ENCODE assay signal across 25 mouse cellular contexts in genomic region chr7:115726776-115727175, GRCm38 (mm10).
"Had no signal": no experiment of that assay in that cellular context is flagged by ENCODE, and none has a peak within 500 bp of the region (broad histone marks: within the 10 kb centered on the region; RNA-seq: fewer than 3 reads in every experiment).

No protein-coding gene starts in this region.

- H3K4me1 ChIP-seq: hindbrain, embryonic 15.5 days; limb, embryonic 15.5 days; liver, embryonic 12.5 days had no signal

- H3K36me3 ChIP-seq: heart, embryonic 13.5 days; heart, embryonic 15.5 days; hindbrain, embryonic 13.5 days; hindbrain, embryonic 15.5 days; limb, embryonic 13.5 days; limb, embryonic 15.5 days had no signal

- H3K27ac ChIP-seq: heart, adult 2 months; heart, embryonic 13.5 days; heart, embryonic 15.5 days; hindbrain, embryonic 13.5 days; hindbrain, embryonic 15.5 days; hindbrain, postnatal 0 days; limb, embryonic 13.5 days; limb, embryonic 15.5 days; liver, embryonic 12.5 days; liver, embryonic 14.5 days had no signal

- H3K9ac ChIP-seq: forebrain, postnatal 0 days; heart, embryonic 13.5 days; heart, embryonic 15.5 days; hindbrain, embryonic 13.5 days; hindbrain, embryonic 15.5 days; limb, embryonic 13.5 days; limb, embryonic 15.5 days; liver, embryonic 12.5 days; liver, embryonic 14.5 days had no signal

- DNase-seq: forebrain, postnatal 0 days; gastrocnemius, postnatal 25 days; heart, adult 11 months; heart, adult 2 months; heart, postnatal 14 days; heart, postnatal 36 days; kidney, adult 11 months; kidney, adult 2 months; kidney, adult 9 months; kidney, postnatal 10 days; kidney, postnatal 25 days; layer of hippocampus, adult 9-11 months; layer of hippocampus, postnatal 36 days; left cerebral cortex, postnatal 4 days had no signal

- H3K4me2 ChIP-seq: heart, embryonic 11.5 days; heart, embryonic 13.5 days; heart, embryonic 15.5 days; hindbrain, embryonic 13.5 days; hindbrain, embryonic 15.5 days; limb, embryonic 13.5 days; limb, embryonic 15.5 days; liver, embryonic 12.5 days had no signal

- H3K4me3 ChIP-seq: heart, adult 2 months; heart, embryonic 13.5 days; heart, embryonic 15.5 days; hindbrain, embryonic 13.5 days; hindbrain, embryonic 15.5 days; limb, embryonic 13.5 days; limb, embryonic 15.5 days; liver, embryonic 12.5 days had no signal

- H3K27me3 ChIP-seq: heart, embryonic 13.5 days; heart, embryonic 15.5 days; hindbrain, embryonic 13.5 days; hindbrain, embryonic 15.5 days; limb, embryonic 13.5 days; limb, embryonic 15.5 days; liver, embryonic 12.5 days had no signal

- ATAC-seq: forebrain, postnatal 0 days; hindbrain, postnatal 0 days; intestine, embryonic 16.5 days; liver, embryonic 12.5 days had no signal

- H3K9me3 ChIP-seq: heart, embryonic 13.5 days; heart, embryonic 15.5 days; hindbrain, embryonic 13.5 days; hindbrain, embryonic 15.5 days; limb, embryonic 13.5 days; limb, embryonic 15.5 days; liver, embryonic 12.5 days had no signal
